Mouse (Mus musculus) ES-E14 (cell line): Measurements from ENCODE around the gene Ctnnd1. TPM values are rescaled to one million over a fixed set of nuclear protein-coding genes. Genes with fewer than 3 reads are reported as not detected.
A peak's percentile ranks its signal among the peaks of the same experiment; 100 is the strongest.
"Not testable (repeated sequence)": the region's sequence is repeated elsewhere in the genome, so short reads cannot be mapped to it uniquely, and the experiment has no call there.

Source experiments
- DNase-seq: peaks from one replicate; pipeline ENCODE4 v3.0.0-alpha.2; 2013; ENCODE audit warnings: low read depth, low spot score
- H3K27ac ChIP-seq: 2 replicates; pipeline ENCODE4 v1.5.1; 2012; ENCODE audit warnings: low read depth, mild to moderate bottlenecking, low read length, moderate library complexity, mixed read lengths; ENCODE audit not compliant: poor library complexity, insufficient read depth, severe bottlenecking
- H3K36me3 ChIP-seq: 2 replicates; pipeline ENCODE4 v1.6.1; 2012; ENCODE audit warnings: mild to moderate bottlenecking, low read length, moderate library complexity, mixed read lengths; ENCODE audit not compliant: control insufficient read depth, poor library complexity, insufficient read depth, severe bottlenecking
- H3K4me1 ChIP-seq, 2 experiments: fragments of 150-350 bp in 1 of 2; sonication (generic) in 1 of 2; 2 replicates each; pipeline ENCODE4 v1.6.1; 2012; ENCODE audit warnings: low read length in 2 of 2, mild to moderate bottlenecking in 1 of 2, mixed read lengths in 1 of 2; ENCODE audit not compliant: control insufficient read depth in 2 of 2, insufficient read depth in 2 of 2, poor library complexity in 1 of 2
- H3K4me3 ChIP-seq, 2 experiments: fragments of 150-350 bp in 1 of 2; sonication (generic) in 1 of 2; 2 replicates each; pipeline ENCODE4 v1.5.1; 2012; ENCODE audit warnings: low read length in 2 of 2, low read depth in 1 of 2, mild to moderate bottlenecking in 1 of 2, mixed read lengths in 1 of 2; ENCODE audit not compliant: insufficient read depth in 1 of 2, poor library complexity in 1 of 2, severe bottlenecking in 1 of 2
- H3K9ac ChIP-seq: 2 replicates; pipeline ENCODE4 v1.6.1; 2012; ENCODE audit warnings: low read depth, mild to moderate bottlenecking, low read length, mixed read lengths; ENCODE audit not compliant: poor library complexity, insufficient read depth, severe bottlenecking
- H3K9me3 ChIP-seq: fragments of 150-350 bp; sonication (generic); 2 replicates; pipeline ENCODE4 v1.6.1; 2012; ENCODE audit warnings: low read depth, mild to moderate bottlenecking, low read length; ENCODE audit not compliant: control insufficient read depth, insufficient read depth
- CHD2 ChIP-seq: IDR thresholded peaks from 2 replicates; pipeline ENCODE4 v1.6.1; 2014; ENCODE audit warnings: mild to moderate bottlenecking, low read depth, low read length, inconsistent platforms
- HCFC1 ChIP-seq: IDR thresholded peaks from 2 replicates; pipeline ENCODE4 v1.6.1; 2012; ENCODE audit warnings: low read length, inconsistent platforms, borderline replicate concordance; ENCODE audit not compliant: insufficient read depth
- MAFK ChIP-seq: IDR thresholded peaks from 2 replicates; pipeline ENCODE4 v1.6.1; 2014; ENCODE audit warnings: mild to moderate bottlenecking, low read depth, low read length, inconsistent platforms; ENCODE audit not compliant: insufficient read depth
- ZC3H11A ChIP-seq: IDR thresholded peaks from 2 replicates; pipeline ENCODE4 v1.6.1; 2012; ENCODE audit warnings: low read depth, mild to moderate bottlenecking, inconsistent platforms, low read length, borderline replicate concordance
- ZNF384 ChIP-seq: IDR thresholded peaks from 2 replicates; pipeline ENCODE4 v1.6.1; 2012; ENCODE audit warnings: low read depth, low read length, inconsistent platforms
- in situ Hi-C, 2 experiments: fragments of 600-800 bp; cut with MboI; formaldehyde crosslinking; loops; one replicate each; pipeline ENCODE4 v1.15.1; 2025; ENCODE audit warnings: low sequenced_read_pairs in 2 of 2, inconsistent platforms in 1 of 2; ENCODE audit not compliant: unreplicated experiment in 2 of 2
- total RNA-seq: library from RNA; depleted of rRNA; stranded (reverse); fragments of 300-350 nt; gene quantifications from 2 replicates; pipeline ENCODE4 v1.2.3, GENCODE M21; 2012

Ctnnd1 gene
- total RNA-seq, 1 experiment = 51.5 TPM

DNA sequence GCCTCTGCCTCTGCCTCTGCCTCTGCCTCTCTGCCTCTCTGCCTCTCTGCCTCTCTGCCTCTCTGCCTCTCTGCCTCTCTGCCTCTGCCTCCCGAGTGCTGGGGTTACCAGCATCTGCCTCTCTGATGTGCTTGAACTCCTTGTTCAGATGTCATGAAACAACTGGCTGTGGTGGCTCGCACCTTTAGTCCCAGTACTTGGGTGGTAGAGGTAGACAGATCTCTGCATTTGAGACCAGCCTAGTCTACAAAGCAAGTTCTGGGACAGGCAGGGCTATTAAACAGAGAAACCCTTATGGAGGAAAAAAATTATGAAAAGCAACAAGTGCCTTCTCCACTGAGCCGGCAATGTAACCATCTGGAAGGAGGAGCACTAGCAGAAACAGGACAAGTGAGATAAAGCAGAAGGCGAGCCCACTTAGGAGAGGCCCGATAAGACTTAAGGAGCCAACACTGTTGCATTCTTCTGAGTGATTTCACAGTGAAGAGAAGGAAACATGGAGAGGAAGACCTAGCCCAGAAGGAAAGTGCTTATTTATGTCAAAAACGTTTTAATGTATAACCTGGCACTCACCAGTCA lies 32.1 kb upstream of the Ctnnd1 start:
- no peak for DNase-seq
- Histone ChIP-seq H3K27ac (no peak overlapping the region), H3K36me3 (peaks cover 8% of the 10 kb centered on the region), H3K9ac (no peak overlapping the region), H3K9me3 (no peaks in the 10 kb centered on the region), H3K4me3 (no peak overlapping the region), H3K4me1 (peaks cover 0 to 2% of the 10 kb centered on the region in 2 experiments; a peak in 2 of 4 replicates)
- TF ChIP-seq HCFC1 = no peak
- TF ChIP-seq ZC3H11A = no peak
- TF ChIP-seq CHD2 = no peak
- TF ChIP-seq ZNF384 = no peak
- TF ChIP-seq MAFK = no peak
- in situ Hi-C loops = no loop called here

DNA sequence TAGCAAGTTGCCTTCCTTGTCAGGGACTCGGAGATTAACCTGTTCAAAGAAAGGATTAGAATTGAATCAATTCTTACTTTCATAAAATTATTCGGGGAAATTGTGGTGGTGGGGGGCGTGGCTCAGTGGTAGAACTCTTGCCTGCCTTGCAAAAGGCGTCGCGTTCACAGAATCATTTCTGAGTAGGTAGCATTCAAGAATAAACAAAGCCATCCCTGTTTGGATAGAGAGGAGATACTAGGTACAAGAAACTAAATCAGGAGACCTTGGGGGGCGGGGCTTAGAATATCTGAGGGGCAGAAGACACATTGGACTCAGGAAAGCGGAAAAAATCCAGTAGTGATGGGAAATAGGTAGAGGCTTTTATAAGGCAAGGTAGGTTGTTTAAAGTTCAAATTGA lies 28.5 kb upstream of the Ctnnd1 start, which contains the start of gene Tmx2:
Gene Tmx2 (minus strand): TSS at position 125 of the 400 bp plus-strand sequence.
- in situ Hi-C loops = no loop called here
- Histone ChIP-seq H3K36me3 (peaks cover 15% of the 10 kb centered on the region), H3K4me1 (peaks cover 2 to 5% of the 10 kb centered on the region in 2 experiments; a peak in 2 of 4 replicates), H3K4me3 (peak within 1 kb of the TSS; percentile 93 to 96), H3K9me3 (no peaks in the 10 kb centered on the region), H3K9ac (peak within 1 kb of the TSS; percentile 86), H3K27ac (peak within 1 kb of the TSS; percentile 73; the same call in 1 of the 2 replicates)
- no peak for TF ChIP-seq MAFK
- TF ChIP-seq ZC3H11A = no peak
- TF ChIP-seq HCFC1 = no peak
- no peak for TF ChIP-seq ZNF384
- no peak for TF ChIP-seq CHD2
- no peak for DNase-seq

DNA sequence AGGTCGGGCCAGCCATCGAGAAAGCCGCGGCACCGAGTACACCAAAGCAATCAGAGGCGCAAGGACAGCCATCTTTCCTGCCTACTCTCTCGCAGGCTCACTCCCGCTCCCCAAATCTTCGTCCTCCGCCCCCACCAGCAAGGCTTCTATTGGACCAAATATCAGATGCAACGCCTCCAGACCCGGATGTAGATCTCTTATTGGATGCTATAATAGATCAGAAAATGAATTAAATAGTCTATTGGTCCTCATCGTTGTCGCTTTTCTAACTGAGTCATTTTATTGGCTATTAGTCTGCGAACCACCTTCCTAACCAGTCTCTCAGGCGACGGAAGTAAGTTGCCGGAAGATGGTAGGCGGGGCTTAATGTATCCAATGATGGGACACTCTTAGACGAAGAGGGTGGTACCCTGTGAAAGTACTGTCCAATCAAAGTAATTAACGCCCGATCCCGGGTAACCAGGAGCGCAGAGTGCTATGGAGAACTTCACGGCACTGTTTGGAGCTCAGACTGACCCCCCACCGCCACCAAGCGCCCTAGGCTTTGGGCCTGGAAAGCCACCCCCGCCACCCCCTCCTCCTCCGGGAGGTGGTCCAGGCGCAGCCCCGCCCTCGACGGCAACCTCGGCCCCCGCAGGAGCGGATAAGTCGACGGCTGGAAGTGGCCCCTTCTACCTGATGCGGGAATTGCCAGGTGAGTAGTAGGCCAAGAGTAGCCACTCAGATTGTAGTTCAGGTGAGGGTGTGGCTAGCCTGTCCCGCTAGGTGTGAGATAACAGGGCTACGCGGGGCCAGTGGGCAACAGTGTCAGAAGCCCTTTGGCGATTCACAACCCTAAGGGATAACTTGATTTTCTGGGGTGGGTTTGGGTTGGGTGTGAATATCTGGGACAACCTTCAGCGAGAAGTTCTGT lies 27.7 kb upstream of the Ctnnd1 start, which contains the start of the genes Gm28635 and Med19:
Gene Gm28635 (minus strand): TSS at position 74 of the 913 bp plus-strand sequence.
Gene Med19 (plus strand): TSS at position 435 of the 913 bp plus-strand sequence.
- Histone ChIP-seq H3K36me3 (peaks cover 19% of the 10 kb centered on the region), H3K4me3 (peak within 1 kb of the TSS; percentile 93 to 96), H3K9ac (peak within 1 kb of the TSS; percentile 86), H3K27ac (peak within 1 kb of the TSS; percentile 73; the same call in 1 of the 2 replicates), H3K9me3 (no peaks in the 10 kb centered on the region), H3K4me1 (peaks cover 2 to 5% of the 10 kb centered on the region in 2 experiments; a peak in 2 of 4 replicates)
- peak; percentile 99 for DNase-seq
- in situ Hi-C loops = no loop called here
- TF ChIP-seq ZNF384 (no peak), CHD2 (peak; percentile 94), HCFC1 (0 out of 2 replicates have a peak, but pooled peaks have one; percentile 4), MAFK (no peak), ZC3H11A (no peak)

DNA sequence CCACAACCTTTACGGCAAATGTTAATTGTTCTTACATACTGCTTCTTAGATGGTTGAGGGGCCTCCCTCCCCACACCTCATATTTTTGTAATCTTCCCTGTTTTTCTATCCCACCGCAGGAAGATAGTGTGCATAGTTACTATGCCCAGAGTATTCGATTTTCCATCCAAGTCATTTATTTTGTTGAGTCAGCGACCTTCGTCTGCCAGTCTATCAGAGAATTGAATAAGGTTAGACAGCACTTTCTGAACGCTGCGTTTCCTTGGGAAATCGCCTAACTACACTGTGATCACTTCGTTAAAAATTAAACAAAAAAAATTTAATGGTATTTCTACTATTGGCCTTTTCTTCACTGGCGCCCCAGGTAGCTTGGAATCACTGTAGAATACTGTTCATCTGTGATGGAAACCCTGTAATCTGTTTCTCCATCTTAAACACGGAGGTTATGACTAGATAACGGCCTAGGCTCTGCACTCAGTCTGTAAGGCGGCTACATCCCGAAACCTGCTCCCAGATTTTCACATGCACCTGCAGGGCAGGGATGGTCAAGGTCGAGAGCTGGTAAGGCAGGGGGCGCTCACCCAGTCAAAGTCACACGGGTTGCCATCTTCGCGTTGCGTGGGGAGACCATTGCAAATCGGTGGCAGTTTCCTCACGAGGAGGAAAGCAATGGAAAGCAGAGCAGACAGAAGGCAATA lies 26.9 kb upstream of the Ctnnd1 start:
- H3K4me1 ChIP-seq = peaks cover 2 to 5% of the 10 kb centered on the region in 2 experiments; a peak in 2 of 4 replicates
- in situ Hi-C loops = no loop called here
- no peaks in the 10 kb centered on the region for H3K9me3 ChIP-seq
- H3K9ac ChIP-seq = peak overlapping the region; percentile 81
- DNase-seq = peak; percentile 59
- H3K36me3 ChIP-seq = peaks cover 24% of the 10 kb centered on the region
- peak overlapping the region; percentile 81 to 84 for H3K4me3 ChIP-seq
- TF ChIP-seq ZC3H11A = no peak
- TF ChIP-seq CHD2 = no peak
- peak; percentile 53; the same call in 1 of the 2 replicates for TF ChIP-seq HCFC1
- TF ChIP-seq ZNF384 = no peak
- TF ChIP-seq MAFK = peak; percentile 67
- H3K27ac ChIP-seq = no peak overlapping the region; the same call in 1 of the 2 replicates

DNA sequence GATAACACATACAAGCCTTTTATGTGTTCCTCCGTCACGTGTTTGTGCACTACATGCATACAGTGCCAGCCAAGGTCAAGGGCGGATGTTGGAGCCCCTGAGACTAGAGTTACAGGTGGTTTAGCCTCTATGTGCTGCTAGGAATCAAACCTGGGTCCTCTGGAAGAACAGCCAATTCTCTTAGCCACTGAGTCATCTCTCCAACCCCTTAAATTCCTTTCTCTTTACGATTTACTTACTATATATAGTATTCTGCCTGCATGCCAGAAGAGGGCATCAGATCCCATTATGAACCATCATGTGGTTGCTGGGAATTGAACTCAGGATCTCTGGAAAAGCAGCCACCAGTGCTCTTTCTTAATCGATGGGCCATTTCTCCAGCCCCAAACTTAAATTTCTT lies 21.0 kb upstream of the Ctnnd1 start:
- H3K4me1 ChIP-seq, H3K27ac ChIP-seq, DNase-seq, H3K9me3 ChIP-seq, in situ Hi-C loops, H3K9ac ChIP-seq: not testable (repeated sequence)
- Histone ChIP-seq H3K36me3 (peaks cover 38% of the 10 kb centered on the region), H3K4me3 (0 out of 4 replicates have a peak overlapping the region, but pooled peaks of 1 of the 2 experiments have one; percentile 26)
